Mouse (Mus musculus): ENCODE measurements around the gene Sypl. TPM values are rescaled to one million over a fixed set of nuclear protein-coding genes. Genes with fewer than 3 reads are reported as not detected.

The Sypl gene
- polyA plus RNA-seq, 1 experiment from 2014 or later: 172 TPM

DNA sequence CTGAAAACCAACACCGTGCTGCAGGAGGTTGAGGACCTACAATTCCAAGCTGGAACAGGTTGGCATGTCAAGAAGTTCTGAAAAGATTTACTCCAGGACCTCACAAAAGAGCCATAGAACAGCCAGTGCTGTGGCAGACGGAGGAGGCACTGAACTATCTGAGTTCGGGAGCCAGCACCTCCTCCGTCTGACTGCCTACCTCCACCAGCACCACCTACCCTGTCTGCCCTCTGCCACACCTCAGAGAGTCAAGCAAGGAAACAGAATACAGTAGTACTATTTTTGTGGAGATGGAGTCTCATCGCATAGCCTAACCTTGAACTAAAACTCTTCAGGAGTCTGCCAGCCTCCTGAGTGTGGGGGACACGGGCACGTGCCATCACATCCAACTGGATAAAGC lies 23.1 kb upstream of the Sypl start:
- H3K9ac ChIP-seq (ENCODE audit: low read length): no peak overlapping the region
- H3K27me3 ChIP-seq (ENCODE audit: control insufficient read depth, insufficient read depth, low read length): no peaks in the 10 kb centered on the region
- DNase-seq (ENCODE audit: low spot score) (peak; percentile 35), ATAC-seq (ENCODE audit: low FRiP score, low TSS enrichment) (peak; percentile 31; the same call in 1 of the 2 replicates)
- no peaks in the 10 kb centered on the region for H3K36me3 ChIP-seq (ENCODE audit: control insufficient read depth, insufficient read depth, low read length)
- no peak for TF ChIP-seq EP300 (optimal IDR thresholded peaks at IDR 0.05)
- TF ChIP-seq CTCF (IDR thresholded peaks at IDR 0.05; ENCODE audit: low read depth): no peak
- H3K4me3 ChIP-seq (ENCODE audit: low read depth, low read length): no peak overlapping the region
- no peaks in the 10 kb centered on the region for H3K4me1 ChIP-seq (replicated peaks; ENCODE audit: control insufficient read depth, insufficient read depth)
- WGBS: 58% methylated on average over 7 of the region's 7 CpGs
- no peak overlapping the region for H3K4me2 ChIP-seq (replicated peaks; ENCODE audit: low read depth)
- H3K27ac ChIP-seq (replicated peaks): peak overlapping the region; percentile 41
- H3K9me3 ChIP-seq (ENCODE audit: control insufficient read depth, low read length): no peaks in the 10 kb centered on the region

DNA sequence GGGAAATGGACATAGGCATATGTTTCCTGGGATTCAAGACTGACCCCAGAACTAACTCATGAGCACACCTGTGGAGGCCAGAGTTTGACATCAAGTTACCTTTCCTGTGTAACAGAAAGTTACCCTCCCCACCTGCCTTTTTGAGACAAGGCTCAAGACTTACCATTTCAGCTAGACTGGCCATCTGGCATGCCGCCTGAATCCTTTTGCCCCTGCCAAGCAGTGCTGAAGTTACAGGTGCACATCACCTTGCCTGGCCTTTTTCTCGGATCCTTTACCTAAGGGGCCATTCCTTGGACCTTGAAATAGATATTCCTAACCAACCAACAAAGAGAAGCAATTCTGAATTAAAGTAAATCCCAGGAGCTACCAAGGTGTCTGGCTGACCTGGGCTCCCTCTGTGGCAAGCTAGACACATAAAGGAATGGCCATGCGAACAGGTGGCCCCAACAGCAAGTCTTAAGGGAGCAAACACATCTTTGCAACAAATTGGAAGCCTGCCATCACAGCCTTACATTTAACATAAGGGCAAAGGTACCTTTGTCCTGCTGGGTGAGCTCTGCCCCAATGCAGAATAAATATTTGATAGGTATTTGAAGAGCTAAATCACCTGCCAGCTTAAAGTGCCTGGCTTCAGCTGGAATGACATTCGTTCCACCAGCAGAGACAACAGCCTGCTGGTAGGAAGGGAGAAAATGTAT lies 17.3 kb upstream of the Sypl start:
- H3K9me3 ChIP-seq (ENCODE audit: control insufficient read depth, low read length): no peaks in the 10 kb centered on the region
- H3K4me1 ChIP-seq (replicated peaks; ENCODE audit: control insufficient read depth, insufficient read depth): no peaks in the 10 kb centered on the region
- no peaks in the 10 kb centered on the region for H3K27me3 ChIP-seq (ENCODE audit: control insufficient read depth, insufficient read depth, low read length)
- no peaks in the 10 kb centered on the region for H3K36me3 ChIP-seq (ENCODE audit: control insufficient read depth, insufficient read depth, low read length)
- H3K4me3 ChIP-seq (ENCODE audit: low read depth, low read length): no peak overlapping the region
- ATAC-seq (ENCODE audit: low FRiP score, low TSS enrichment): peak; percentile 82
- TF ChIP-seq CTCF (IDR thresholded peaks at IDR 0.05; ENCODE audit: low read depth) (no peak), EP300 (optimal IDR thresholded peaks at IDR 0.05) (no peak)
- DNase-seq (ENCODE audit: low spot score): peak; percentile 72
- no peak overlapping the region for H3K9ac ChIP-seq (ENCODE audit: low read length)
- WGBS: 53% methylated on average over 4 of the region's 4 CpGs
- peak overlapping the region; percentile 70 for H3K27ac ChIP-seq (replicated peaks)
- no peak overlapping the region for H3K4me2 ChIP-seq (replicated peaks; ENCODE audit: low read depth)

DNA sequence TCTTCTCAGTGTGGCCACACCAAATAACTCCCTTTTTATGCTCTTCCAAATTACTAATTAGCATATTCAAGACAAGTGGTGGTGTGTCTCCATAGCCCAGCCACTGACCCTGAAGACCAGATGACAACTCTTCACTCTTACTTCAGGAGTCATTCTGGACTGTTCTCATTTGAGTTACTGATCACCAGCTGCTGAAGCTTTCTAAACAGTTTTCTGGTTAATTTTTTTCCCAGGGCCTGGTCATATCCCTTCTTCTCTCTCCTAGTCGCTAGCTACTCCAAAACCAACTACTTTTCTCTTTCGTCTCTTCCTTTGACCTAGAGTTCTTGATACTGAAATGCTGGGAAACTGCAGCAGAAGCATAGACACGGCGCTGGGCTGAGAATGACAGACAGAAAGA lies 12.6 kb upstream of the Sypl start:
- H3K9me3 ChIP-seq (ENCODE audit: control insufficient read depth, low read length): no peaks in the 10 kb centered on the region
- H3K9ac ChIP-seq (ENCODE audit: low read length): no peak overlapping the region
- no peaks in the 10 kb centered on the region for H3K27me3 ChIP-seq (ENCODE audit: control insufficient read depth, insufficient read depth, low read length)
- TF ChIP-seq CTCF (IDR thresholded peaks at IDR 0.05; ENCODE audit: low read depth) (no peak), EP300 (optimal IDR thresholded peaks at IDR 0.05) (no peak)
- no peak overlapping the region for H3K27ac ChIP-seq (replicated peaks)
- H3K4me3 ChIP-seq (ENCODE audit: low read depth, low read length): no peak overlapping the region
- DNase-seq (ENCODE audit: low spot score): no peak
- H3K36me3 ChIP-seq (ENCODE audit: control insufficient read depth, insufficient read depth, low read length): no peaks in the 10 kb centered on the region
- 84% methylated on average over 4 of the region's 4 CpGs for whole genome bisulfite sequencing
- no peak overlapping the region for H3K4me2 ChIP-seq (replicated peaks; ENCODE audit: low read depth)
- no peak for ATAC-seq (ENCODE audit: low FRiP score, low TSS enrichment)
- H3K4me1 ChIP-seq (replicated peaks; ENCODE audit: control insufficient read depth, insufficient read depth): no peaks in the 10 kb centered on the region

DNA sequence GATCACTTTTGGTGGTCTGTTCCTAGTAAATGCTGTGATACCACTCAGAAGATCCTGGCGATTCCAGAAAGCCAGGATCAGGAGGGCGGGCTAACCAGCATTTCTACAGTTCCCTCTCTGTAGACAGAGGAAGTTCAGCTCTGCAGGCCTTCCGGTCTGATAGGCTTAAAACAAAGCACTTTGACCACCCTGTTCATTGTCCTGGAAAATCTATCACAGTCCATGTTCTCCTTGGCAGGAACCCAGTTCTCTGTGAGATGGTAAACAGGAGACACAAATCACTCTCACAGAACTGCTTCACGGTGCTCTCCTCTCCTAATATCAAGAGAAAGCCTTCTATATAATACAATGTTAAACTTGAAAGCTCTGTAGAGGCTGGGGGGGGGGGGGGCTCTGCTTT lies 10.3 kb upstream of the Sypl start:
- DNase-seq (ENCODE audit: low spot score): no peak

DNA sequence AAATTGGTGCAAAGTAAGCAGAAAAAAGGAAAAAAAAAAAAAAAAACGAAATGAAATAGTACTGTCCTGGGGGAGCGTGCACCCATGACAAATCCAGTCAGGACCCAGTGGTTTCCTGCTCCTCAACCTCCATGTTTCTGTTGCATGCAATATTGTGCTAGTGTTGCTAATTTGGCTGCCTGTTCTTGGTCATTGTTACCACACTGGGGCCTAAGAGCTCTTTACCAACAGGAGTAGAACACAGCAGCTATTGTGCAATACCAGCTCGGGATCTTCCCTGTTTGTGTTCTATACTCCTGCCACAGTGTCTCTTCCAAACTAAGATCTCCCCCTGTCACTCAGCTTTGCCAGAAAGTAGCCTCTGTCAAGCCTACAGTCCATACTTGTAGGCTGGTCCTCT lies 9.7 kb upstream of the Sypl start:
- no peaks in the 10 kb centered on the region for H3K27me3 ChIP-seq (ENCODE audit: control insufficient read depth, insufficient read depth, low read length)
- no peaks in the 10 kb centered on the region for H3K4me1 ChIP-seq (replicated peaks; ENCODE audit: control insufficient read depth, insufficient read depth)
- H3K36me3 ChIP-seq (ENCODE audit: control insufficient read depth, insufficient read depth, low read length): no peaks in the 10 kb centered on the region
- 74% methylated on average over 3 of the region's 3 CpGs for WGBS
- no peak overlapping the region for H3K9ac ChIP-seq (ENCODE audit: low read length)
- no peaks in the 10 kb centered on the region for H3K9me3 ChIP-seq (ENCODE audit: control insufficient read depth, low read length)
- no peak for ATAC-seq (ENCODE audit: low FRiP score, low TSS enrichment)
- no peak overlapping the region for H3K4me3 ChIP-seq (ENCODE audit: low read depth, low read length)
- no peak for DNase-seq (ENCODE audit: low spot score)
- H3K4me2 ChIP-seq (replicated peaks; ENCODE audit: low read depth): no peak overlapping the region
- no peak overlapping the region for H3K27ac ChIP-seq (replicated peaks)
- TF ChIP-seq CTCF (IDR thresholded peaks at IDR 0.05; ENCODE audit: low read depth) (no peak), EP300 (optimal IDR thresholded peaks at IDR 0.05) (no peak)

More for the DNA sequence above, 10.3 kb upstream of the Sypl start:
- Histone ChIP-seq H3K36me3 (ENCODE audit: control insufficient read depth, insufficient read depth, low read length) (no peaks in the 10 kb centered on the region), H3K9ac (ENCODE audit: low read length) (no peak overlapping the region), H3K27ac (replicated peaks) (no peak overlapping the region), H3K4me1 (replicated peaks; ENCODE audit: control insufficient read depth, insufficient read depth) (no peaks in the 10 kb centered on the region), H3K4me2 (replicated peaks; ENCODE audit: low read depth) (no peak overlapping the region), H3K4me3 (ENCODE audit: low read depth, low read length) (no peak overlapping the region), H3K27me3 (ENCODE audit: control insufficient read depth, insufficient read depth, low read length) (no peaks in the 10 kb centered on the region), H3K9me3 (ENCODE audit: control insufficient read depth, low read length) (no peaks in the 10 kb centered on the region)
- ATAC-seq (ENCODE audit: low FRiP score, low TSS enrichment): no peak
- WGBS: 43% methylated on average over 4 of the region's 4 CpGs
- no peak for TF ChIP-seq EP300 (optimal IDR thresholded peaks at IDR 0.05)
- no peak for TF ChIP-seq CTCF (IDR thresholded peaks at IDR 0.05; ENCODE audit: low read depth)

DNA sequence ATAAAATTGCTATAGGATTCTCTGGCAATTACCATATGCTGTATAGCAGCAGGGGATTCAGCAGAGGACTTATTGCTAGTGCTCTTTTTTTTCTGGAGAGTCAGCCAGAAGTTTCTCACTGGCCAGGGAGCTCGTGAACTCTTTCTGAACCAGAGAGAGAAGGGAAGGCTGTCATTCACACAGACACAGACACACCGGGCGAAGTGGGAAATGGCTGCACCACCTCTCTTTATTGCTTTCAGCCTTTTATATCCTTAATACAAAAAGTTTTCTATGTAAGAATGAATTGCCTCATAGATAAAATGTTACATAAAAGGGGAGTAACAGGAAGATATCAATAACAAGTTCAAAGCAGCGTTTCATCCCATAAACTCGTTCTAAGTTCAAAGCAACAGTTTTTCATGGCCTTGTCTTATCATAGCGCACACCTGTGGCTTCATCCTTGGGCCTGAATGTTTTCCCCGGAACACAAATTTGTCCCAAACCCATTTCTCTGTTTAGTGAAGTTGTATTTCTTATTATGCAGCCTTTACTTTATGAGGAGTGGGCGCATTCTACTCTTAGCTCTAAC lies 8.7 kb upstream of the Sypl start:
- Histone ChIP-seq H3K36me3 (ENCODE audit: control insufficient read depth, insufficient read depth, low read length) (no peaks in the 10 kb centered on the region), H3K9me3 (ENCODE audit: control insufficient read depth, low read length) (no peaks in the 10 kb centered on the region), H3K4me3 (ENCODE audit: low read depth, low read length) (no peak overlapping the region), H3K4me2 (replicated peaks; ENCODE audit: low read depth) (no peak overlapping the region), H3K4me1 (replicated peaks; ENCODE audit: control insufficient read depth, insufficient read depth) (no peaks in the 10 kb centered on the region), H3K27me3 (ENCODE audit: control insufficient read depth, insufficient read depth, low read length) (no peaks in the 10 kb centered on the region), H3K27ac (replicated peaks) (no peak overlapping the region), H3K9ac (ENCODE audit: low read length) (no peak overlapping the region)
- TF ChIP-seq EP300 (optimal IDR thresholded peaks at IDR 0.05): no peak
- no peak for TF ChIP-seq CTCF (IDR thresholded peaks at IDR 0.05; ENCODE audit: low read depth)
- DNase-seq (ENCODE audit: low spot score): no peak
- WGBS: 59% methylated on average over 8 of the region's 8 CpGs
- ATAC-seq (ENCODE audit: low FRiP score, low TSS enrichment): no peak
